Mouse (Mus musculus): ENCODE measurements around the gene Pla2g12b. TPM values are rescaled to one million over a fixed set of nuclear protein-coding genes. Genes with fewer than 3 reads are reported as not detected.
A peak's percentile ranks its signal among the peaks of the same experiment; 100 is the strongest.

Pla2g12b gene
- total RNA-seq, 2 experiments from 2014 or later = not detected

DNA sequence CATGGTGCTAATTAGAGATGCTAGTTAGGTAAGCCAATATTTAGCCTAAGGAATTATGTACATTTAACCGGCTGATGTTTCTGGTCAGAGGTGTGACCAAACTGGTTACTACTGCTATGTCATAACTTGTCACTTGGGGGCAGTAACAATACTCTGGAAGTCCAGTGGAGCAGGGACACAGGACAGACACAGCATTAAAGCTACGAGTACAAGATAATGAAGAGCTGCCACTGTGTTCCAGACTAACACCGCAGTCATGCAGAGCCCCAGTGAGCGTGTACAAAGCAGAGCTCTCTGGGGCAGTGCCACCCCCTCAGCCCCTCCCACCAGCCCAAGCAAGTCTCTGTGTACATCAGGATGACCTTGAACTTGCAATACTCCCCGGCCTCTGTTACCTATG lies 48.4 kb downstream of the Pla2g12b start:
- DNase-seq (ENCODE audit: low spot score in 2 of 2) = no peak
- intact Hi-C loops (cut with DNase I) = no loop called here

DNA sequence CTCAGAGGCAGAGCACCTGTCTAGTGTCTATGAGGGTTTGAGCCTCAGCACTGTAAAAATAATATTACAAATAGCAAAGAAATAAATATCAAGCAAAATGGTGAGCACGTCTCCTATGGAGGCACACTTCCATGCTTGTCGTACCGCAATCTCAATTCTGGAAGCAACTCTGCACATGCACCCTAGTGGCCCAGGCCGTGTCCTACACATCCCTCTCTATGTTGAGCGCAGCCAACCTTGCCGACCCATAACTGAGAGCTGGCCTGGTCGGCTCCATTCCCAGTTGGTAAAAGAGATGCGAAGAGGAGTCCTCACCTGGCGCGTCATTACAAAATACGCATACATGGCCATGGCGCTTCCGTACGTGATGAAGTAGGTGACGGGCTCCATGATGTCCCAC lies 51.2 kb downstream of the Pla2g12b start:
- no peak for DNase-seq (ENCODE audit: low spot score in 2 of 2)
- intact Hi-C loops (cut with DNase I) = no loop called here

DNA sequence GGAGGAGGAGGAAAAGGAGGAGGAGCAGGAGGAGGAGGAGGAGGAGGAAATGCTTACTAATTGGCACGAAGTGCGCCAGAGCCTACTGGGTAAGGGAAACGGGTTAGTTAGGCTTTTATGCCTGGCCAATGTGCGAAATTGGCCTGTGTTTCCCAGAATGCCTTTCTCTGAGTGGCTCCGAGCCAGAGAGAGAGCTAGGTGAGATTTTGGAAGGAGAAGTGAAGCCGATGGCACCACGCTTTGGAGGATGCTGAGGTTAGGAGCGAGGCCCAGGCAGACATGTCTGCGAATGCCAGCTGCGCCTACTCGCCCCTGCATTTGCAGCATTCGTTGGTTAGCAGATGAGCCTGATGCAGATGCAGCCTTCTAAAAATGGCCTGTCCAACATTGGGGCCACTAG lies 56.3 kb downstream of the Pla2g12b start:
- intact Hi-C loops (cut with DNase I) = no loop called here
- DNase-seq (ENCODE audit: low spot score in 2 of 2) = peak; percentile 33 to 76

DNA sequence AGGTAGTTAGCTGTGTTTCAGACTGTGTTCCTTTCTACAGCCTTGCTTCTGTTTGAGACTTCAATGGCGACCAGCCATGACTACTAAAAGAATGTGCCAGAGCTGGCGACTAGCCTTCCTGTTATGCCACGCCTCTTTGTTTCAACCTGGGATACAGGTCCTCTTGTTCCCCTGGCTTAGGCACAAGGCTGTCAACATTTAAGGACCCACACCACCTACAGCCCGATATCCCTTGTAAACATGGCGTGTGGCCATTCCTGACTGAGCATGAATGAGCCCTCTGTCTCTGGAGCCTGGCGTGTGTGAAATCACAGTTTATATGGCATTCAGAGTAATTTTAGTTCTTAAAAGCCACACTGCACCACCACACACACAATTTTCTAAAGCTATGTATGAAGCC lies 58.8 kb downstream of the Pla2g12b start:
- intact Hi-C loops (cut with DNase I) = no loop called here
- no peak for DNase-seq (ENCODE audit: low spot score in 2 of 2)

DNA sequence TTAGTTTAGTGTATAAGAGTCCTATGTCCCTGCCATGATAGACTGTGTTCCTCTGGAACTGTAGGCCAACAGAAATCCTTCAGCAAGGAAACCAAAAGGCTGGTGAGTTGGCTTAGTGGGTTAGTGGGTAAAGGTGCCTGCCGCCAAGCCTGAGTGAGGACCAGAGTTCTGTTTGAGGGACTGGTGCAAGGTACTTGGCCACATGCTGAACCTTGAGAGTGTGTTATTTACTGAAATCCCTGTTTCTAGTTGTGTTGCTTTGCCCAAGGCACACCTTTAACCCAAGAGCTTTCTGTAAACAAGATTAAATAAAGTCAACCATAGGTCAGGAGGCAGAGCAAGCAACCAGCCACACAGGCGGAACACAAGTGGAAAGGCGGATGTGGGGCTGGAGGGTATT lies 62.1 kb downstream of the Pla2g12b start:
- no peak for DNase-seq (ENCODE audit: low spot score in 2 of 2)
- intact Hi-C loops (cut with DNase I) = no loop called here

DNA sequence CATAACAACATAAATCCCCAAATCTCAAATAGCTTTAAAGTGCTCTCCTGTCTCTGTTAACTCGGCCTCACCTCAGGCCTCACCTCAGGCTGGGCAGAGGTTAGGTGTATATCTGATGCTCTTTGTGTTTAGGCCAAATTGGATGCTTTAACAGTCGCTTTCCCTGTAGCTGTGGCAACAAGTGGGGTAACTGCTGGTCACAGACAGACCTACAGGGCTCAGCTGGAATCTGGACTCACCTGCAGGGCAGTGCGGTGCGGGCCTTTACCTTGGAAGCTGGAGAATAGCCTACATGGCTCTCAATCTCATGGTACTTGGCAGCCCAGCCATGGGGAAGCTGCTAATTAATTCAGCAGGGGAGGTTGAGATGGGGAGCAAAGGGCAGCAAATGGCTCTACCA lies 63.2 kb downstream of the Pla2g12b start:
- no peak for DNase-seq (ENCODE audit: low spot score in 2 of 2)
- intact Hi-C loops (cut with DNase I) = no loop called here

DNA sequence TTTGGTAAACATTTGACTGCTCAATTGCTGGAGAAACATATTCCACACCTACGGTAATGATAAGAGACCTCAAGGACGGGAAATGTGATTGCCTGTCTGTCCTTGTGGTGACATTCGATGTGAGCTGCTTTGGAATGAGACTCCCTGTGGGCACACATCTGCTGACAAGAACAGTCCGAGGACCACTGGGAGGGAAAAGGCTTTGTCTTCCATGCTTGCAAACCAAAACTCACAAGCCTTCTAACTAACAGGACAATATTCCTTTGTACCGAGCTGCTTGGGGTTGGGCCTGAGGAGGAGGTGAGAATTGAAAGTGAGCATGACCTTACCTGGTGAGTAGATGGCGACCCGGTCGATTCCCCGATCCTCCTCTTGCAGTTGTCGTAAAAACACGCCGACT lies 63.8 kb downstream of the Pla2g12b start:
- intact Hi-C loops (cut with DNase I) = no loop called here
- no peak for DNase-seq (ENCODE audit: low spot score in 2 of 2)

DNA sequence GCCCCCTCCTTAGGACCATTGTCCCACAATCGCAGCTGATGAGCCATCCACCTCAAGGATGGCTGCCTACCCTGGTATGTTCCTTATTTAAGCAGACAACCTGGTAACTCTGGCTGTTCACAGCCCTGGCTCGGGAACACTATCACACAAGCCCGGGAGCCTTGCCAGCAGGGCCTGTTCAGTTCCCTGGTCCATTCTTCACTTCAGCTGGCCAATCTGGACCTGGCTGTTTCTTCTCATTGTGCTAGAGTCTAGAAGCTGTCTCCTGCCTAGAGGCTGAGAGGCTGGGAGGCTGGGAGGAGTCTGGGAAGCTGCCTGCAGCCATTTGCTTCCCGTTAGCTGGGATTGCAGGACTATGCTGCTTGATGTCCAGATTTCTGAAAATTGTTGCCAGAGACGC lies 67.0 kb downstream of the Pla2g12b start:
- intact Hi-C loops (cut with DNase I) = no loop called here
- DNase-seq (ENCODE audit: low spot score in 2 of 2) = peak in 1 of 2 experiments; percentile 38

Other genes with a start within 250 kb of the Pla2g12b start
- 1 to 10 TPM; 6.9 to 7.6 TPM for gene Sept10, start 181.8 kb upstream of the Pla2g12b start, total RNA-seq (2021)
- 1 to 10 TPM; 8.6 to 8.8 TPM for gene Sowahc, start 181.7 kb upstream of the Pla2g12b start, total RNA-seq (2021)
- 10 to 100 TPM; 43.4 to 48.1 TPM for gene P4ha1, start 80.4 kb upstream of the Pla2g12b start, total RNA-seq (2021)
- 10 to 100 TPM; 29.0 to 45.8 TPM for gene Gm10273, start 8.0 kb upstream of the Pla2g12b start, total RNA-seq (2021)
- under 1 TPM; 0.14 to 0.94 TPM for gene Oit3, start 38.1 kb downstream of the Pla2g12b start, total RNA-seq (2021)
- gene Gm10322, start 212.4 kb downstream of the Pla2g12b start, total RNA-seq (2021) = not detected
- 10 to 100 TPM; 37.5 to 38.8 TPM for gene Mcu, start 213.0 kb downstream of the Pla2g12b start, total RNA-seq (2021)

Data from left cerebral cortex, postnatal 25 days (tissue).